Mouse (Mus musculus) heart, adult 2 months (tissue): ENCODE data around the gene Slc4a4.

Experiments used
- CTCF ChIP-seq: fragments of 200-600 bp; IDR thresholded peaks from 2 replicates; pipeline ENCODE4 v1.8.1; 2022; ENCODE audit warnings: antibody characterized with exemption, mild to moderate bottlenecking, moderate library complexity
- POLR2A ChIP-seq: fragments of 200-500 bp; IDR thresholded peaks from 2 replicates; pipeline ENCODE4 v1.6.1; 2011; ENCODE audit warnings: mild to moderate bottlenecking, low read depth, low read length, control low read depth; ENCODE audit not compliant: insufficient read depth

- TF ChIP-seq POLR2A (no peak), CTCF (no peak)
These were observed 107.9 kb downstream of the Slc4a4 start for GRCm38 (mm10) chr5:88994533-88994932.
